Mouse (Mus musculus) adrenal gland, postnatal 14 days (tissue): Measurements from ENCODE around the gene Car6. TPM values are rescaled to one million over a fixed set of nuclear protein-coding genes. Genes with fewer than 3 reads are reported as not detected.
A peak's percentile ranks its signal among the peaks of the same experiment; 100 is the strongest.

Source experiments
- DNase-seq: peaks from one replicate; pipeline ENCODE4 v3.0.0; 2021; ENCODE audit warnings: mixed read lengths
- total RNA-seq: library from RNA; stranded (reverse); gene quantifications from 2 replicates; pipeline ENCODE4 v1.2.3, GENCODE M21; 2021

The Car6 gene
- total RNA-seq, 1 experiment from 2014 or later = 0.44 TPM

GRCm38 (mm10) chr4:150178131-150178530, 23.0 kb downstream of the Car6 start:
- DNase-seq = no peak

- no peak for DNase-seq
Observed at GRCm38 (mm10) chr4:150177122-150177521, 24.0 kb downstream of the Car6 start.

GRCm38 (mm10) chr4:150176535-150176934, 24.6 kb downstream of the Car6 start:
- peak; percentile 55 for DNase-seq

GRCm38 (mm10) chr4:150174027-150174426, 27.1 kb downstream of the Car6 start:
- DNase-seq = no peak

GRCm38 (mm10) chr4:150173281-150173680, 27.9 kb downstream of the Car6 start:
- DNase-seq = peak; percentile 47

- no peak for DNase-seq
Observed at GRCm38 (mm10) chr4:150172107-150172506, 29.0 kb downstream of the Car6 start.

- DNase-seq = peak; percentile 41
Observed at GRCm38 (mm10) chr4:150168406-150168805, 32.7 kb downstream of the Car6 start.

GRCm38 (mm10) chr4:150164875-150165274, 36.3 kb downstream of the Car6 start:
- no peak for DNase-seq

GRCm38 (mm10) chr4:150162561-150163169, 38.5 kb downstream of the Car6 start:
- DNase-seq = no peak

GRCm38 (mm10) chr4:150159458-150159857, 41.7 kb downstream of the Car6 start:
- DNase-seq = no peak

GRCm38 (mm10) chr4:150157348-150157882, 43.7 kb downstream of the Car6 start:
- DNase-seq = no peak

GRCm38 (mm10) chr4:150155731-150156130, 45.4 kb downstream of the Car6 start:
- DNase-seq = no peak

- DNase-seq = no peak
Observed at GRCm38 (mm10) chr4:150155301-150155700, 45.8 kb downstream of the Car6 start.

GRCm38 (mm10) chr4:150152483-150152882, 48.6 kb downstream of the Car6 start:
- DNase-seq = peak; percentile 45

GRCm38 (mm10) chr4:150151045-150151444, 50.1 kb downstream of the Car6 start:
- DNase-seq = peak; percentile 28

- DNase-seq = peak; percentile 26
Observed at GRCm38 (mm10) chr4:150146286-150146685, 54.8 kb downstream of the Car6 start.

- no peak for DNase-seq
Observed at GRCm38 (mm10) chr4:150144242-150144641, 56.9 kb downstream of the Car6 start.

- no peak for DNase-seq
Observed at GRCm38 (mm10) chr4:150140346-150140745, 60.8 kb downstream of the Car6 start.

GRCm38 (mm10) chr4:150139090-150139489, 62.0 kb downstream of the Car6 start:
- no peak for DNase-seq

GRCm38 (mm10) chr4:150138084-150138543, 63.0 kb downstream of the Car6 start:
- DNase-seq = peak; percentile 92

- DNase-seq = no peak
Observed at GRCm38 (mm10) chr4:150137368-150138083, 63.6 kb downstream of the Car6 start.
